Mouse (Mus musculus) embryonic facial prominence, embryonic 10.5 days (tissue): ENCODE data around the gene Zfp384. TPM values are rescaled to one million over a fixed set of nuclear protein-coding genes. Genes with fewer than 3 reads are reported as not detected.

ENCODE experiments used
- DNase-seq: peaks from one replicate; pipeline ENCODE4 v3.0.0-alpha.2; 2017; ENCODE audit warnings: low spot score
- H3K27ac ChIP-seq: fragments of 300-500 bp; sonication (generic); replicated peaks from 2 replicates; pipeline ENCODE4 v1.5.1; 2016; ENCODE audit warnings: mild to moderate bottlenecking
- H3K27me3 ChIP-seq: fragments of 300-500 bp; sonication (generic); replicated peaks from 2 replicates; pipeline ENCODE4 v1.6.1; 2016; ENCODE audit warnings: low read depth, mild to moderate bottlenecking; ENCODE audit not compliant: poor library complexity, severe bottlenecking
- H3K36me3 ChIP-seq: fragments of 300-500 bp; sonication (generic); replicated peaks from 2 replicates; pipeline ENCODE4 v1.6.1; 2016; ENCODE audit warnings: mild to moderate bottlenecking, moderate library complexity
- H3K4me1 ChIP-seq: fragments of 300-500 bp; sonication (generic); 2 replicates; pipeline ENCODE4 v1.6.1; 2016
- H3K4me3 ChIP-seq: fragments of 300-500 bp; sonication (generic); 2 replicates; pipeline ENCODE4 v1.5.1; 2016; ENCODE audit warnings: mild to moderate bottlenecking, moderate library complexity
- H3K9me3 ChIP-seq: fragments of 300-500 bp; sonication (generic); 2 replicates; pipeline ENCODE4 v1.6.1; 2016; ENCODE audit warnings: mild to moderate bottlenecking
- WGBS: fragments of 180-500 bp; shearing (Covaris S2); methylation state at CpG from one replicate; pipeline ENCODE4 v1.1.7; 2016; 5-methylcytosine and 5-hydroxymethylcytosine counted together
- polyA plus RNA-seq: library from polyadenylated mRNA; unstranded; fragments of >200 nt; fragmentation: Nextera tagmentation; extraction: Ambion mirVana; gene quantifications from 2 replicates; pipeline ENCODE4 v1.2.1, GENCODE M21; 2016

Zfp384 gene
- polyA plus RNA-seq, result 9.4 and 11.0 TPM in 2 replicates

DNA sequence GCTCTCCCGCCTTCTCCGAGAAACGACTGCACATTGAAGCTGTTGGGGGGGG lies at the start of gene Zfp384:
Gene Zfp384 (plus strand): TSS at position 17 of the 52 bp plus-strand sequence.
- Histone ChIP-seq H3K36me3 (peaks cover 33% of the 10 kb centered on the region), H3K9me3 (no peaks in the 10 kb centered on the region), H3K4me3 (peak within 1 kb of the TSS; percentile 93), H3K4me1 (peaks cover 29% of the 10 kb centered on the region), H3K27ac (peak within 1 kb of the TSS; percentile 99), H3K27me3 (peaks cover 7% of the 10 kb centered on the region; the same call in 1 of the 2 replicates)
- WGBS, result 0% methylated on average over 3 of the region's 3 CpGs
- DNase-seq, result no peak

DNA sequence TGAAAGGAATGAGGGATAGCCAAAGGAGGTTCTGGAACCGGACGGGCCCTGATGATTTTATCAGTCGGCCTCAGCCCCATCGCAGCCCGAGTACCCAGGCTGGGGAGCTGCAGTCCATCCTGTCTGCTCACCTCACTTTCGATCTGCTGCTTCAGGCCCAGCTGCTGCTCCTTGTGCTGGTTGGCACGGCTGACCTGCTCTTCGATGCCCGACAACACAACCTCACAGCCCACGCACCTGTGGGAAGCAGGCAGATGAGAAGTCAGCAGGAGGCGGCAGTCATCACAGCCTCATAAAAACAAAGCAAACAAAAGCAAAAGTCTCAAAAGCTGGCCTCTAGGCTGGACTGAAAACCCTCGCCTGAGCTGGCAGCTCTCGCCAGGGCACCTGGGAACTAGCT lies 49.0 kb upstream of the Zfp384 start:
- 95% methylated on average over 13 of the region's 13 CpGs for WGBS
- no peaks in the 10 kb centered on the region for H3K9me3 ChIP-seq
- DNase-seq, result no peak
- no peak overlapping the region for H3K4me3 ChIP-seq
- peaks cover 9% of the 10 kb centered on the region for H3K4me1 ChIP-seq
- no peaks in the 10 kb centered on the region for H3K27me3 ChIP-seq
- H3K27ac ChIP-seq, result no peak overlapping the region
- peaks cover 83% of the 10 kb centered on the region for H3K36me3 ChIP-seq

DNA sequence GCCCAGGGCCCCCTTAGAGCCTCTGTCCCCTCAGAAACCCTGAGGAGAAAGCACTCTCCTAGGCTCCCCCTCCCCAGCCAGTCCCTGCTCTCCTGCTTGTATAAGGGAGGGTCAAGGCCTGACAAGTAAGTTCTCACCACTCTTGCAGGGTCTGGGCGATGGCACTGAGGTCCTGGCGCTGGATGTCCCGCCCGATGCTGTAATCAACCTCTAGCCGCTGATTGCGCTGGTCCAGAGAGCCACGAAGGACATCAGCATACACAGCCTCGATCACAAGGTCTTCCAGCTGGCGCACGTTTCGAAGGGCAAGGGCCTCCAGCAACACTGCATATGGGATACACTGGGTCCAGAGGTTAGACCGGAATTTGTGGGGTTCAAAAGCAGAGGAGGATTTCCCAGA lies 47.9 kb upstream of the Zfp384 start:
- Histone ChIP-seq H3K4me3 (no peak overlapping the region), H3K9me3 (no peaks in the 10 kb centered on the region), H3K4me1 (peaks cover 11% of the 10 kb centered on the region), H3K36me3 (peaks cover 72% of the 10 kb centered on the region), H3K27me3 (no peaks in the 10 kb centered on the region), H3K27ac (no peak overlapping the region)
- no peak for DNase-seq
- 93% methylated on average over 12 of the region's 12 CpGs for WGBS

DNA sequence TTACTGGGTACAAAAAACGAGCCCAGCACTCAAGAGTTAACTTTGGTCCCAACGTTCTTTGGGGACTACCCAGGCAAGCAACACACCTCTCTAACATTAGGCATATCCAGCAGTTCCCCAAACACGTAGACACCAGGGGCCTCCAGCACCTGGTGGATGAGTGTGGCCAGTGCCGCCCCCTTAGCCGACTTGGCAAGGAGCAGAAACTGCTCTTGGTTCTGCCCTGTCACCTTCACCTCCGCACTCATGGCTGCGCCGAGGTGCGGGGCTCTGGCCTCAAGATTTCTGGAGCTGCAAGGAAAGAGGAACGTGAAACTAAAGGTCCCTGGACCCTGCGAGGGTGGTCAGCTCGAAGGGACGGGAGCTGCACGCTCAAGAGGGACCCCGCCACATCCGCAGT lies 44.3 kb upstream of the Zfp384 start:
- 39% methylated on average over 16 of the region's 16 CpGs for WGBS
- H3K27ac ChIP-seq, result peak overlapping the region; percentile 97

DNA sequence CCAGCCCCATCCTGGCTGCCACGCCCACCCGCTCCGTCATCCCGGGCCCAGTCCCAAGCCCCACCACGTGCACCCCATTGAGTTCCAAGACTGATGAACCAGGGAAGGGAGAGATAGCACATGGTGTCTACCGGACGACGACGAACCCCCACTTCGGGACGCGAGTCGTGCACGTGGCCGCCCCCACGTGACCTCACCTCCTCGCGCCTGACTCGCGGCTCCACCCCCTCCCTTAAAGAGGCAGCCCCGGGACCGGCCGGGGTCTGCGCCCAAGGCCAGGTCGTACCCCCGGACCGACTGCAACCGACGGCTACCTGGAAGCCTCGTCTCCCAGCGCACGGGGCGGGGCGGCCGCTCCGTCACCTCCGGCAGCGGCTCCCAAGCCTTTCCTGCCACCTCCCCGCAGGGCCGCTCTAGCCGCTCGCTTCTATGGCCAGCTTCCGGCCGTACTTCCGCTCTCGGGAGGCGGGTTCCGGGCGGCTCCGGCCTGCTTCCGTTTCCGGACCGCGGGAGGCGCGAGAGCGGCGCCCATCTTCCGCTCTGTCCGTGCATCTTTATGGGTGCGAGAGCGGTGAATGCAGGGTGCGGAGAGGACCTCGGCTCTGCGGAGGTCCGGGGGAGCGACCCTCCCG lies 43.7 kb upstream of the Zfp384 start, which contains the start of gene Cops7a:
Gene Cops7a (minus strand): TSS at position 451 of the 632 bp plus-strand sequence.
- peaks cover 44% of the 10 kb centered on the region for H3K36me3 ChIP-seq
- H3K4me3 ChIP-seq, result peak within 1 kb of the TSS; percentile 84
- H3K27me3 ChIP-seq, result no peaks in the 10 kb centered on the region
- peak within 1 kb of the TSS; percentile 97 for H3K27ac ChIP-seq
- under 1% methylated on average over 68 of the region's 68 CpGs for WGBS
- peak; percentile 96 for DNase-seq
- H3K9me3 ChIP-seq, result peaks cover 13% of the 10 kb centered on the region; the same call in 1 of the 2 replicates
- H3K4me1 ChIP-seq, result peaks cover 17% of the 10 kb centered on the region

More for the DNA sequence above, 44.3 kb upstream of the Zfp384 start:
- Histone ChIP-seq H3K9me3 (peaks cover 13% of the 10 kb centered on the region; the same call in 1 of the 2 replicates), H3K36me3 (peaks cover 49% of the 10 kb centered on the region), H3K4me3 (peak overlapping the region; percentile 84), H3K27me3 (no peaks in the 10 kb centered on the region), H3K4me1 (peaks cover 17% of the 10 kb centered on the region)
- DNase-seq, result no peak

DNA sequence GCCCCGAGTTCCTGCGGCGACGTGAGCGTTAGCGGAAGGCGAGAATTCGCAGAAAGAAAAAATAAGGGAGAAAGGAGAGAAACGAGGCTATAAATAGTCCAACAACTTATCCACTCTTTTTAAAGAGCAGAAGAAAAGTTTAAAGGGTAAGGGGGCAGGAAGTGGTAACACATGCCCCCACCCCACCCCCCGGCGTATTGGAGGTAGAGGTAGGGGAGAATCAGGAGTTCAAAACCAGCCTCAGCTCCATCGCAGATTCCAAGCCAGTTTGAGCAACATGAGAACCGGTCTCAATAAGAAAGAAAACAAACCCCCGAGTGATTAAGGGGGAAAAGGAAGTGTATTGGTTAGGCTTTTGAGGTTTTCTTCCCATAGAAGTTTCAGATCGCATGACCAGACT lies 43.2 kb upstream of the Zfp384 start:
- no peaks in the 10 kb centered on the region for H3K27me3 ChIP-seq
- peak overlapping the region; percentile 84 for H3K4me3 ChIP-seq
- peak overlapping the region; percentile 97 for H3K27ac ChIP-seq
- H3K9me3 ChIP-seq, result peaks cover 13% of the 10 kb centered on the region; the same call in 1 of the 2 replicates
- peaks cover 17% of the 10 kb centered on the region for H3K4me1 ChIP-seq
- WGBS, result 16% methylated on average over 15 of the region's 15 CpGs
- peaks cover 38% of the 10 kb centered on the region for H3K36me3 ChIP-seq
- no peak for DNase-seq

DNA sequence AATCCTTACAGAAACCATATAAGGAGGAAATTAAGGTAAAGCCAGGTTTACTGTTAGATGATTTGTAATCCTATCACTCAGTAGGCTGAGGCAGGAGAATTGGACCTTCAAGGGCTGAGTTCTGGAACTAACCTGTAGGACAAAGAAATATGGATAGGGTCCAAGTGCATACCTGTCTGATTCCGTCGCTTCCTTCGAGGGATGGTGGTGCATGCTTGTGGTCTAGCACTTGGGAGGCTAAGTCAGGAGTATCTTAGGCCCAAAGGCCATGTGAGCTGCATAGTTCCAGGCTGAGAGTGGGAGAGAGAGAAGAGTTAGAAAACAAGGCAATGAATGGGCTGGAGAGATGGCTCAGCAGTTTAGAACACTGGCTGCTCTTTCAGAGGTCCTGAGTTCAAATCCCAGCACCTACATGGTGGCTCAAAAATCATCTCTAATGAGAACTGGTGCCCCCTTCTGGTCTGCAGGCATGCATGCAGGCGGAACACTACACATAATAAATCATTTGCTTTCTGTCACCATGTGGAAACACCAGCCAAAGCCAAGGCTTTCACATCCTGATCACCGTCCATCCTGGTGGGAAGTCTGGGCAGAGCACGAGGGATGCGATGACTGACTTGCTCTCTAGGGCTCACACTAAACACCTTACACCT lies 42.4 kb upstream of the Zfp384 start:
- H3K4me3 ChIP-seq, result peak overlapping the region; percentile 84
- DNase-seq, result no peak
- H3K9me3 ChIP-seq, result peaks cover 13% of the 10 kb centered on the region; the same call in 1 of the 2 replicates
- H3K36me3 ChIP-seq, result peaks cover 30% of the 10 kb centered on the region
- no peaks in the 10 kb centered on the region for H3K27me3 ChIP-seq
- H3K27ac ChIP-seq, result no peak overlapping the region
- WGBS, result 99% methylated on average over 7 of the region's 7 CpGs
- peaks cover 17% of the 10 kb centered on the region for H3K4me1 ChIP-seq

DNA sequence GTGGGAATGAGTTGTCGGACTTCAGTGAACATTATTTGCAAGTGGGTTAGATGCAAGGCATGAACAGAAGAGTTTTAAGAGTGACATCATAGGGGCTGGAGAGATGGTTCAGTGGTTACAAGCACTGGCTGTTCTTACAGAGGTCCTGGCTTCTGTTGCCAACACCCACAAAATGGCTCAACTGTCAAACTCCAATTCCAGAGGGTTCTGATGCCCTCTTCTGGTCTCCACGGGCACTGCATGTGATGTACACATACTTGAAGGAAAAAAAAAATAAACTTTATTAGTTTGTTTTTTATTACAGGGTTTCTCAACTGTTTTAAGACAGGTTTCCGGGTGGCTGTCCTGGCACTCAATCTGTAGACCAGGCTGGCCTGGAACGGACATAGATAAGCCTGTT lies 41.2 kb upstream of the Zfp384 start:
- peak; percentile 52 for DNase-seq
- Histone ChIP-seq H3K4me1 (peaks cover 17% of the 10 kb centered on the region), H3K9me3 (peaks cover 13% of the 10 kb centered on the region; the same call in 1 of the 2 replicates), H3K4me3 (no peak overlapping the region), H3K27me3 (no peaks in the 10 kb centered on the region), H3K27ac (no peak overlapping the region), H3K36me3 (peaks cover 18% of the 10 kb centered on the region)
- WGBS, result 68% methylated on average over 4 of the region's 4 CpGs

DNA sequence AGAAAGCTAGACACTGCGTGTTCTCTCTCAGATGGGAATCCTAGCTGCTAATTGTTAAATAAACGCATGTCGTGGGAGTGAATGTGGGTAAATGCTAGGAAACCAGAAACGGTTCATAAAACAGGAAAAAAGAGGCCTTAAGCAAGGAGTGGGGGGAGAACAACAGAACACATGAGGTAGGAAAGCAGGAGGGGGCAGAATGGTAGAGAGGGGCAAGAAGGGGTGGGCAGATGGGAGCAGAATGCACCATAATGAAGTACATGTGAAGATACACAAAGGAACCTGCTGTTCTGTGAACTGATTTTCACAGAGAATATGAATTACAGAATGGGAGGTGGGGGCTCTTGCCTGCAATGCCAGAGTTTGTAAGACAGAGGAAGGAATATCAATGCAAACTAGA lies 16.7 kb upstream of the Zfp384 start:
- Histone ChIP-seq H3K9me3 (peaks cover 12% of the 10 kb centered on the region), H3K4me1 (peaks cover 19% of the 10 kb centered on the region), H3K27ac (no peak overlapping the region), H3K4me3 (no peak overlapping the region), H3K27me3 (peaks cover 61% of the 10 kb centered on the region), H3K36me3 (no peaks in the 10 kb centered on the region)
- no peak for DNase-seq
- 75% methylated on average over 4 of the region's 4 CpGs for WGBS

DNA sequence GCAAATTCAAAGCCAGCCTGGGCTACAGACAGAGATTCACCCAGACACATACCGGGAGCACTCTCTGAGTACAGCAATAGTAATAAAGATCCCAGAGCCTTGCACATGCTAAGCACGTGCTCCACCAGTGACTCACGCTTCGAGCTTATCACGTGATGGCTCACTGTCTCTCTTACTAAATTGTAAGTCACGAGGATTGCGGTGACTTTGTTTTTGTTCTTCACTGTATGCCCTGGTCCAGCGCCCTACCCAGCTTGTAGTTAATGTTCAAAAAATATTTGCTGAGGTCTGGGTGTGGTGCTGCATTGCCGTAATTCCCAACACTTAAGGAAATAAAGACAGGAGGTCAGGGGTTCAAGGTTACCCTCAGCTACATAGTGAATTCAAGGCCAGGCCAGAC lies 15.6 kb upstream of the Zfp384 start:
- Histone ChIP-seq H3K36me3 (no peaks in the 10 kb centered on the region), H3K4me3 (no peak overlapping the region), H3K27ac (no peak overlapping the region), H3K27me3 (peaks cover 72% of the 10 kb centered on the region), H3K4me1 (peaks cover 30% of the 10 kb centered on the region), H3K9me3 (peaks cover 12% of the 10 kb centered on the region)
- WGBS, result 87% methylated on average over 9 of the region's 9 CpGs
- DNase-seq, result no peak

DNA sequence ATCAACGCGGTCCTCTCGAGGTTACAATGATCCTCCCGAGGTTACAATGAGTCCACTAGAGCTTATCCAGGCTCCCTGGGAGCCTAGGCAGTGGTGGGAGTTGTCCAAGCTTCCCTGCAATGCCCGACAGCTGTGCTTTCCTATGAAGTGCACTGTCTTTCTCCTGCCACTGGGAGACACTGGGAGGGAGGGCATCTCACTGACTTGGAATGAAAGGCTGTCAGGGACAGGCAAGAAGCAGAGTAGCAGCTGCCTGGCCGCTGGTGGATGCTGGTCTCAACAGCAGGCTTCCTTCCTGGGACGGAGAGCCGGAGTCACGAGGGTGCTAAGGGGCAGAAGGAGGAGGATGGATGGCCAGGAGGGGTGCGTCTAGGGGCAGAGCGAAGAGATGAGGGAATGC lies 15.1 kb upstream of the Zfp384 start:
- no peaks in the 10 kb centered on the region for H3K36me3 ChIP-seq
- H3K27ac ChIP-seq, result no peak overlapping the region
- peaks cover 78% of the 10 kb centered on the region for H3K27me3 ChIP-seq
- H3K9me3 ChIP-seq, result peaks cover 12% of the 10 kb centered on the region
- WGBS, result 13% methylated on average over 11 of the region's 11 CpGs
- peak; percentile 45 for DNase-seq
- H3K4me1 ChIP-seq, result peaks cover 32% of the 10 kb centered on the region
- peak overlapping the region; percentile 21; the same call in 1 of the 2 replicates for H3K4me3 ChIP-seq

DNA sequence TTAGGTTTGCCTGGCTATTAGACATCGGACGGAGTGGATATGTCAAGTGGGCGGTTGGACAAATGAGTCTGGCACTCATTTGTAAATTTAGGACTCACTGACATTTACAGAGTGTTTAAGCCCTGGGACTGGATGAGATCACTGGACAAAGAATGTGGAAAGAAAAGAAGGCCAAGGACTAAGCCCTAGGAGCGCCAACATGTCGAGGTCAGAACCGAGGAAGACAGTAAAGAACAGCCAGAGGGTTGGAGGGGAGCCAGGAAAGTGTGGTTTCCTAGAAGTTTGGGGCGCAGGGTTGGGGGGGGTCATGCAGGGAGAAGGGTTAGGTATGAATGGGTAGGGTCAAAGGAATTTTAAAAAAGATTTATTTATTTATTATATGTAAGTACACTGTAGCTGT lies 13.7 kb upstream of the Zfp384 start:
- no peak overlapping the region for H3K27ac ChIP-seq
- 88% methylated on average over 7 of the region's 7 CpGs for WGBS
- no peaks in the 10 kb centered on the region for H3K36me3 ChIP-seq
- H3K4me3 ChIP-seq, result no peak overlapping the region
- H3K4me1 ChIP-seq, result peaks cover 32% of the 10 kb centered on the region
- no peak for DNase-seq
- peaks cover 5% of the 10 kb centered on the region for H3K9me3 ChIP-seq
- H3K27me3 ChIP-seq, result peaks cover 91% of the 10 kb centered on the region

DNA sequence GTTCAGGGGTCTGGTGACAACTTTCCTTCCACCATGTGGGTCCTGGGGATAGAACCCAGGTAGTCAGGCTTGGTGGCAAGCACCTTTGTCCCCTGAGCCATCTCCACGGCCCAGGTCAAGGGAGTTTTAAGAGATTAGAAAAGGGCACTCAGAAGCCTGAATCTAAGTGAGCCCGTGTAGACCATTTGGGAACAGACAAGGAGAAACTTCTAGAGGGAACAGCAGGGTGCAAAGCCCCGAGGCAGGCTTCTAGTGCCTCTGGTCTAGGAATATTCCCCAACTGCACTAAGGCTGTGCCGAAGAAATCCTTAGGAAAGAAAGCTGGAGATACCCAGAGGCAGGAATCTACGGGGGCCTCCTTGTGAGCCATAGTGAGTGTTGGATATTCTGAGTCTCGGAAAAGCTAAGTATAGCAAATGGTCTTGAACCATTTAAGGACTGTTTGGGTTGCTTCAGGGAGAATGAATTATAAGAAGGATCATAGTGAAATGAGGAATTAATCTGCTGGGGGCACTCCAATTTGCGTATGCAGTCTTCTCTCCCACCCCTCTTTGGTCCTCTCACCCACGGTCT lies 13.0 kb upstream of the Zfp384 start:
- no peak overlapping the region; the same call in 1 of the 2 replicates for H3K27ac ChIP-seq

More for the DNA sequence above, 13.0 kb upstream of the Zfp384 start:
- Histone ChIP-seq H3K27me3 (peaks cover 98% of the 10 kb centered on the region), H3K36me3 (no peaks in the 10 kb centered on the region), H3K4me3 (peak overlapping the region; percentile 76), H3K9me3 (no peaks in the 10 kb centered on the region), H3K4me1 (peaks cover 32% of the 10 kb centered on the region)
- WGBS, result 46% methylated on average over 8 of the region's 8 CpGs
- DNase-seq, result no peak
